Mouse (Mus musculus) kidney, postnatal 0 days (tissue): Measurements from ENCODE around the gene Dnah3. TPM values are rescaled to one million over a fixed set of nuclear protein-coding genes. Genes with fewer than 3 reads are reported as not detected.

Source experiments
- ATAC-seq: fragments of 200-750 bp; cut with Nextera tagmentation; replicated peaks from 2 replicates; pipeline ENCODE4 v1.8.0; 2017; ENCODE audit warnings: low read depth, moderate number of reproducible peaks, moderate TSS enrichment, moderate library complexity; ENCODE audit not compliant: low FRiP score
- DNase-seq: peaks from one replicate; pipeline ENCODE4 v3.0.0-alpha.2; 2016; ENCODE audit warnings: low spot score
- H3K27ac ChIP-seq: fragments of 300-500 bp; sonication (generic); 2 replicates; pipeline ENCODE4 v1.5.1; 2014; ENCODE audit warnings: mild to moderate bottlenecking
- H3K27me3 ChIP-seq: fragments of 300-500 bp; sonication (generic); 2 replicates; pipeline ENCODE4 v1.6.1; 2014; ENCODE audit warnings: low read length, mixed read lengths; ENCODE audit not compliant: insufficient read depth
- H3K36me3 ChIP-seq: fragments of 300-500 bp; sonication (generic); 2 replicates; pipeline ENCODE4 v1.6.1; 2014; ENCODE audit warnings: low read length, mixed read lengths; ENCODE audit not compliant: insufficient read depth
- H3K4me1 ChIP-seq: fragments of 300-500 bp; sonication (generic); replicated peaks from 2 replicates; pipeline ENCODE4 v1.6.1; 2014; ENCODE audit warnings: antibody characterized with exemption, low read length, mixed read lengths; ENCODE audit not compliant: insufficient read depth
- H3K4me2 ChIP-seq: fragments of 300-500 bp; sonication (generic); 2 replicates; pipeline ENCODE4 v1.6.1; 2014; ENCODE audit warnings: mild to moderate bottlenecking, low read length, moderate library complexity, mixed read lengths
- H3K4me3 ChIP-seq: fragments of 300-500 bp; sonication (generic); replicated peaks from 2 replicates; pipeline ENCODE4 v1.5.1; 2014; ENCODE audit warnings: low read depth, low read length
- H3K9ac ChIP-seq: fragments of 300-500 bp; sonication (generic); 2 replicates; pipeline ENCODE4 v1.6.1; 2014; ENCODE audit warnings: low read depth, low read length
- H3K9me3 ChIP-seq: fragments of 300-500 bp; sonication (generic); replicated peaks from 2 replicates; pipeline ENCODE4 v1.6.1; 2016; ENCODE audit warnings: low read length, inconsistent platforms, mixed read lengths
- CTCF ChIP-seq: IDR thresholded peaks from 2 replicates; pipeline ENCODE4 v1.5.1; 2016; ENCODE audit warnings: antibody characterized with exemption, low read depth, mild to moderate bottlenecking, moderate library complexity
- WGBS: fragments of 180-500 bp; shearing (Covaris S2); extraction: QIAGEN DNeasy Blood & Tissue Kit; methylation state at CpG from one replicate; pipeline ENCODE4 v1.1.7; 2014; 5-methylcytosine and 5-hydroxymethylcytosine counted together
- polyA plus RNA-seq: library from polyadenylated mRNA; unstranded; fragments of >200 nt; fragmentation: Nextera tagmentation; extraction: Ambion mirVana; gene quantifications from 2 replicates; pipeline ENCODE4 v1.2.1, GENCODE M21; 2015

Gene Dnah3
- polyA plus RNA-seq, 1 experiment from 2014 or later = 0.01 TPM

DNA sequence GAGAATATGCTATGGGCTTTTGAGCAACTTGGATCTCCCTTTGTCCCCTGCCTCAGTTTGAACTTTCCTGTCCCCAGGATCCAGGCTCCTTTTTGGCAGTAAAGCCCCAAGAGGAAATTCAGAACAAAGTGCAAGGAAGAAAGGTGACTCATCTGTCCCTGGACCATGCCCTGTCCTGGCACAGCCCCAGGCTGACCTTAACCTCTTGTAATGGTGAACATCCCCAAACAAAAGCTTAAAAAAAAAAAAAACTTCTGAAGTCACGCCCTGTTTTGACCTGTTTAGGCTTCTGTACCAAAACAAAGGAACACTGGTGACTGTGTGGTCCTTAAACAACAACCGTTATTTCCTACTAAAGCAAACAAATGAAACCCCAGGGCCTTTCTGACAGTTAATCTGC lies 153.5 kb downstream of the Dnah3 start:
- Histone ChIP-seq H3K9me3 (no peaks in the 10 kb centered on the region), H3K27me3 (no peaks in the 10 kb centered on the region), H3K4me2 (no peak overlapping the region), H3K4me3 (no peak overlapping the region), H3K9ac (no peak overlapping the region), H3K4me1 (no peaks in the 10 kb centered on the region), H3K36me3 (no peaks in the 10 kb centered on the region), H3K27ac (no peak overlapping the region)
- WGBS = 56% methylated on average over 2 of the region's 2 CpGs
- DNase-seq (no peak), ATAC-seq (no peak)
- no peak for TF ChIP-seq CTCF

DNA sequence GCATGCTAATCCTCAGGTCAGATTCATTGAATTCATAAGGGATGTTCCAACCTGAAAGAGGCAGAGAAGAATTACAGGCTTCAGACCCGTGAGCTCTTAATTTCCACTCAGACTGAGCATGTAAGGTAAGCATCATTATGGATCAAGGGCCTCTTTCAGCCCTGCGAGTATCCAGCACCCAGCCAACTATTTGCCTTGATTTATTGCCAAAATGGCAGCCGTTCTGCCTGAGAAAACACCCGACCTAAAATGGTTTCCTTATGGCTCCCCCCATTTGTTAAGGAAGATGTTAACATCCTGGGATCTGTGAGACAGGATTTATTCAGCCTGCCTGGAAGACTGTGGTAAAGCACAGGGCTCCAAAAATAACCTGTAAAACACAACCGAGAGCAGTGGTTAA lies 158.0 kb downstream of the Dnah3 start:
- no peaks in the 10 kb centered on the region for H3K9me3 ChIP-seq
- no peak overlapping the region for H3K9ac ChIP-seq
- 35% methylated on average over 5 of the region's 5 CpGs for WGBS
- no peaks in the 10 kb centered on the region for H3K36me3 ChIP-seq
- H3K27me3 ChIP-seq = no peaks in the 10 kb centered on the region
- TF ChIP-seq CTCF = no peak
- DNase-seq (no peak), ATAC-seq (no peak)
- no peaks in the 10 kb centered on the region for H3K4me1 ChIP-seq
- no peak overlapping the region for H3K27ac ChIP-seq
- no peak overlapping the region for H3K4me2 ChIP-seq
- H3K4me3 ChIP-seq = no peak overlapping the region

DNA sequence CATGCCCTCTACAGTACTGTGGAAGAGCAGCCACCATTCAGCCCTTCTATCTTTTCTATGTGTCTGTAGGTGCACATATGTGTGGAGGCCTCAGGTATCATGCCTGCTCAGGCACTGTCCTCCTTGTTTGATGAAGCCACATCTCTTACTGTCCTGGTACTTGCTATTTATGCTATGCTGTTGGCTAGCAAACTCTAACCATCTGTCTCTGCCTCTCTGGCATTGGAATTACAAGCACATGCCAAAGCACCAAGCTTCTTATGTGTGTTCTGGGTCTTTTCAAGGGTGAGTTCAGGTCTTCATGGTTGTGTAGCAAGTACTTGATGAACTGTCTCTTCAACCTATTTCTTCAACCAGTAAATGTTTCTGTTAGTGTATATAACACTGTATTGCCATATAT lies 158.8 kb downstream of the Dnah3 start:
- no peak overlapping the region for H3K27ac ChIP-seq
- no peaks in the 10 kb centered on the region for H3K27me3 ChIP-seq
- no peak for DNase-seq
- no peaks in the 10 kb centered on the region for H3K9me3 ChIP-seq
- no peak for TF ChIP-seq CTCF
- no peak for ATAC-seq
- no peaks in the 10 kb centered on the region for H3K36me3 ChIP-seq
- no peaks in the 10 kb centered on the region for H3K4me1 ChIP-seq
- no peak overlapping the region for H3K9ac ChIP-seq
- H3K4me3 ChIP-seq = no peak overlapping the region
- no peak overlapping the region for H3K4me2 ChIP-seq

DNA sequence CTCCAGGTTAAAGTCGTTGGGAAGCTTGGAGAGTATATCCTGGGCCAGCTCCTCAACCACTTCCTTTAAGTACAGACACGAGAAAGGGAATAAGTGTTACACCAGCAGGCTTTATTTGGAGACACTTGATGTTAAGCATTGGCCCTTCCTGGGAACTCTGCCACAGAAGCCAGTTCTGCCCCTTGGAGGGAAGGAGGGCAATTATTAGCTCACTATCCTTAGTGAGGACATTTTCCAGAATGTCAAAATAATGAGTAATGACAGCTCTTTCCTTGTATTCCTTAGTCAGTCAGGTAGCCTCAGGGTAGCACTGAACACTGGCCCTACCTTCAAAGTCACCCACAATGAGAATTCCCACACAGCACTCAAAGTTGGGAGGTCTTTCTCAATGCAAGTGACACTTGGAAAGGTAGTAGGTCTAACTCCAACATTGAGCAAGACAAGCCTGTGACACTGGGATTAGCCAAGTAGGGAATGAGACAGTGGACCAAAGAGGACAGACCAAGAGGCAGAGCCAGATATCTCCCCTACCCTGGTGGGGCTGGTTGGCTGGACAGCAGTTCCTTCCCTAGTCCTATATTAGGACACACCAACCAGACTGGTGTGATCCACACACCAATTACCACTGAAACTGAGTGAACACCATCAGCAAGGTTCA lies 166.2 kb downstream of the Dnah3 start:
- ATAC-seq = no peak

DNA sequence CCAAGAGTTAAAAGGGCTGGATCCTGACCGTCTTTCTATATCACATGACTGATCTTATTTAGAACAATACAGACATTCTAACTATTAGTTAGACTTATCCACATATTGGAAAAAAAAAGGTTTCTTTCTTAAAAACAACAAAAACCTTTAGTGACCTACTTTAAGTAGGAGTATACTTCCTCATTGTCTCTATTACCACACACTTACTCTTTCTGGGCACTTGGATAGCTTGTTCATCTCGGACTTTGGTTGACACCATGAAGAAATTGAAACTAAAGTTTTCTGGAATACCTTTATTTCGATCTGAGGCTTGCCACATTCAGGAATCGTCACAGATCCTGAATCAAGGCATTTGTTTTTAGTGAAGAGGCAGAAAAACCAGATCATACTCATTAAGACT lies 174.0 kb downstream of the Dnah3 start:
- WGBS = 75% methylated on average over 4 of the region's 4 CpGs
- Histone ChIP-seq H3K9me3 (no peaks in the 10 kb centered on the region), H3K36me3 (no peaks in the 10 kb centered on the region), H3K27me3 (no peaks in the 10 kb centered on the region), H3K4me2 (no peak overlapping the region), H3K27ac (no peak overlapping the region), H3K4me1 (no peaks in the 10 kb centered on the region), H3K4me3 (no peak overlapping the region), H3K9ac (no peak overlapping the region)
- DNase-seq = no peak
- no peak for ATAC-seq
- TF ChIP-seq CTCF = no peak

More for the DNA sequence above, 166.2 kb downstream of the Dnah3 start:
- no peaks in the 10 kb centered on the region for H3K36me3 ChIP-seq
- no peak overlapping the region for H3K4me3 ChIP-seq
- no peak overlapping the region for H3K9ac ChIP-seq
- no peak for DNase-seq
- WGBS = 64% methylated on average over 2 of the region's 2 CpGs
- no peaks in the 10 kb centered on the region for H3K27me3 ChIP-seq
- no peak overlapping the region for H3K4me2 ChIP-seq
- H3K9me3 ChIP-seq = no peaks in the 10 kb centered on the region
- no peaks in the 10 kb centered on the region for H3K4me1 ChIP-seq
- no peak for TF ChIP-seq CTCF
- H3K27ac ChIP-seq = no peak overlapping the region

DNA sequence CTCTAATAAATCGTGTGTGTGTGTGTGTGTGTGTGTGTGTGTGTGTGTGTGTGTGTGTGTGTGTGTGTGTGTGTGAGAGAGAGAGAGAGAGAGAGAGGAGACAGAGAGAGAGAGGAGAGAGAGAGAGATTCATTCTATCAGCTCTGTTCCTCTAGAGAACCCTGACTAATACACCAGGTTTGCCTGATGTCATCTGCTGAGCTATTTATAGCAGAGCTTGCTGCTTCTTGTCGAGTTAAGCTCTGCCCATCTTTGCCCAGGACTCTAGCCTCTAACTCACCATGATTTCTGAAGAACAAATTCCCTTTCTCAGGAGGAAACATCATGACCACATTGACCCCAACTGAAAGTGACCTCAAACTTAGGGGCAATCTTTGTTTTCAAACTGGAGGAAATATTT lies 174.6 kb downstream of the Dnah3 start:
- no peaks in the 10 kb centered on the region for H3K27me3 ChIP-seq
- 62% methylated on average over 2 of the region's 2 CpGs for WGBS
- H3K9me3 ChIP-seq = no peaks in the 10 kb centered on the region
- no peak for TF ChIP-seq CTCF
- H3K9ac ChIP-seq = no peak overlapping the region
- no peaks in the 10 kb centered on the region for H3K4me1 ChIP-seq
- no peaks in the 10 kb centered on the region for H3K36me3 ChIP-seq
- DNase-seq (no peak), ATAC-seq (no peak)
- H3K27ac ChIP-seq = no peak overlapping the region
- H3K4me3 ChIP-seq = no peak overlapping the region
- no peak overlapping the region for H3K4me2 ChIP-seq

DNA sequence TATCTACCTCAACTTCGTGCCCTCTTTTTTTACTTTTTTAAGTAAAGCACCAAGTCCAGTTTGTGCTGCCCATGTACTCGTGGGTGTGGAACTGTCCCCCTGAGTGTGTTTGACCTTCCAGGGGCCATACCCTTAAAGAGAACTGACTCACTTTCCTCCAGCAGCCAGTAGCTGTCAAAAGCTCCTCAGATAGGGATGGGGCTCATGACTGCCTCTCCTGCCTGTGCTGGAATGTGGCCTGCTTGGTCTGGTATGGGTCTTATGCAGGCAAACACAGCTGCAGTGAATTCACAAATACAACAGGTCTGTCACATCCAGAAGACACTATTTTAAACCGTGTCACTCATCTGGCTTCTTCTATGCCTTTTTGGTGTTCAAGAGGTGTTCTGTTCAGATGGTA lies 183.4 kb downstream of the Dnah3 start:
- TF ChIP-seq CTCF = no peak
- H3K4me2 ChIP-seq = no peak overlapping the region
- WGBS = 72% methylated on average over 3 of the region's 3 CpGs
- H3K9ac ChIP-seq = no peak overlapping the region
- no peak overlapping the region for H3K27ac ChIP-seq
- DNase-seq (no peak), ATAC-seq (no peak)
- H3K9me3 ChIP-seq = no peaks in the 10 kb centered on the region
- H3K36me3 ChIP-seq = no peaks in the 10 kb centered on the region
- no peak overlapping the region for H3K4me3 ChIP-seq
- no peaks in the 10 kb centered on the region for H3K4me1 ChIP-seq
- H3K27me3 ChIP-seq = no peaks in the 10 kb centered on the region
